In genomic region chr12:83375015-83375831, GRCm38 (mm10) we compare ENCODE assay signal across 9 mouse cellular contexts.
DNase-seq lines count a peak whose midpoint lies in the region; ATAC-seq and TF ChIP-seq lines count a peak whose summit lies in the region.
"Had no signal": no experiment of that assay in that cellular context is flagged by ENCODE, and none has a peak within 500 bp of the region (broad histone marks: within the 10 kb centered on the region; RNA-seq: fewer than 3 reads in every experiment).

No protein-coding gene starts in this region.

- H3K27me3 ChIP-seq in MEL (ENCODE audit: control insufficient read depth in 1 of 2, insufficient read depth in 2 of 2, low read length in 2 of 2) = no peaks in the 10 kb centered on the region
- H3K27me3 ChIP-seq: Patski had no signal

- no peak for TF ChIP-seq POLR2A in MEL (IDR thresholded peaks at IDR 0.05; ENCODE audit: control insufficient read depth in 1 of 2, insufficient read depth in 1 of 2, low read depth in 1 of 2, low read length in 2 of 2, poor library complexity in 1 of 2)

- peak; percentile 98 for TF ChIP-seq EP300 in MEL (IDR thresholded peaks at IDR 0.05; ENCODE audit: low read depth in 1 of 2, low read length in 2 of 2)

- intact Hi-C loops in heart, postnatal 10 days (cut with DNase I) = loop anchor here (2.0 kb wide), 1 partner anchor 36 kb away; no protein-coding TSS in a partner anchor
- intact Hi-C loops in left cerebral cortex, postnatal 25 days (cut with DNase I) = no loop called here

- peak; percentile 95 for ATAC-seq in megakaryocyte-erythroid progenitor cell, adult 5-6 weeks (replicated peaks; ENCODE audit: low FRiP score, low TSS enrichment, poor library complexity, severe bottlenecking)
- ATAC-seq: Patski had no signal

- no peak for TF ChIP-seq RAD21 in MEL (IDR thresholded peaks at IDR 0.05; ENCODE audit: low read depth, low read length)

- H3K4me3 ChIP-seq in MEL (ENCODE audit: control insufficient read depth in 1 of 2, insufficient read depth in 1 of 2, low read depth in 2 of 2, low read length in 2 of 2) = peak overlapping the region; percentile 2 to 45; a peak in 2 of 4 replicates

- no peak for TF ChIP-seq CTCF in MEL (IDR thresholded peaks at IDR 0.05 in 2 of 3, conservative IDR thresholded peaks at IDR 0.05 in 1 of 3; ENCODE audit: control insufficient read depth in 1 of 3, insufficient read depth in 1 of 3, low read depth in 2 of 3, low read length in 3 of 3, poor library complexity in 1 of 3, severe bottlenecking in 1 of 3)

- H3K9ac ChIP-seq in MEL (ENCODE audit: control insufficient read depth, low read depth, low read length, poor library complexity, severe bottlenecking) = peak overlapping the region; percentile 57

- DNase-seq in MEL (ENCODE audit: low read depth, low spot score) = peak; percentile 88
- DNase-seq in c-Kit-negative CD71-positive TER-119-positive erythroid progenitor cells, embryonic 14.5 days (ENCODE audit: low read depth, low spot score) = peak; percentile 62
- DNase-seq in heart, postnatal 10 days = peak; percentile 51 to 56
- DNase-seq in gastrocnemius, postnatal 25 days = no peak
- no peak for DNase-seq in retina, postnatal 1 day
- DNase-seq in cerebellum, postnatal 10 days = no peak
- no peak for DNase-seq in left cerebral cortex, postnatal 25 days (ENCODE audit: low spot score in 2 of 2)

- peaks cover 0 to 17% of the 10 kb centered on the region in 2 experiments; a peak in 2 of 4 replicates for H3K36me3 ChIP-seq in MEL (ENCODE audit: control insufficient read depth in 1 of 2, insufficient read depth in 2 of 2, low read length in 2 of 2)

- H3K27ac ChIP-seq in MEL (ENCODE audit: control insufficient read depth, low read depth, low read length) = peak overlapping the region; percentile 87

- H3K9me3 ChIP-seq in MEL (replicated peaks; ENCODE audit: insufficient read depth, low read length) = no peaks in the 10 kb centered on the region

- H3K79me2 ChIP-seq in MEL (ENCODE audit: control insufficient read depth, insufficient read depth, low read length, poor library complexity) = no peaks in the 10 kb centered on the region

- H3K4me1 ChIP-seq in MEL (ENCODE audit: control insufficient read depth in 1 of 2, insufficient read depth in 2 of 2, low read length in 2 of 2) = peaks cover 9 to 21% of the 10 kb centered on the region in 2 experiments

TF ChIP-seq in MEL, 35 proteins besides CTCF, POLR2A, EP300 and RAD21:
- 0 out of 2 replicates have a peak, but pooled peaks have one; percentile 16 for TF ChIP-seq MYC (IDR thresholded peaks at IDR 0.05; ENCODE audit: low read depth, low read length)
- TF ChIP-seq ZKSCAN1 (IDR thresholded peaks at IDR 0.05; ENCODE audit: low read depth, low read length) = no peak
- TF ChIP-seq MAZ (IDR thresholded peaks at IDR 0.05; ENCODE audit: low read depth, low read length) = peak; percentile 89; the same call in 1 of the 2 replicates
- TF ChIP-seq MEF2A (IDR thresholded peaks at IDR 0.05; ENCODE audit: extremely low read depth, insufficient replicate concordance, low read depth, low read length, poor library complexity, severe bottlenecking) = no peak
- peak; percentile 66; the same call in 1 of the 2 replicates for TF ChIP-seq MXI1 (IDR thresholded peaks at IDR 0.05; ENCODE audit: low read depth, low read length)
- TF ChIP-seq ETS1 (IDR thresholded peaks at IDR 0.05; ENCODE audit: low read depth, low read length) = peak; percentile 81
- TF ChIP-seq RCOR1 (IDR thresholded peaks at IDR 0.05; ENCODE audit: low read depth, low read length) = peak; percentile 54; the same call in 1 of the 2 replicates
- peak; percentile 94 for TF ChIP-seq GATA1 (IDR thresholded peaks at IDR 0.05; ENCODE audit: low read depth, low read length)
- no peak for TF ChIP-seq TBP (IDR thresholded peaks at IDR 0.05; ENCODE audit: low read depth, low read length)
- peak; percentile 70 for TF ChIP-seq SIN3A (IDR thresholded peaks at IDR 0.05; ENCODE audit: low read length)
- 0 out of 2 replicates have a peak, but pooled peaks have one; percentile 44 for TF ChIP-seq POLR2AphosphoS2 (IDR thresholded peaks at IDR 0.05; ENCODE audit: low read length)
- TF ChIP-seq MYB (IDR thresholded peaks at IDR 0.05; ENCODE audit: low read depth, low read length) = peak; percentile 84
- no peak for TF ChIP-seq POLR2AphosphoS5 (IDR thresholded peaks at IDR 0.05; ENCODE audit: borderline replicate concordance, low read depth, low read length)
- peak; percentile 66; the same call in 1 of the 2 replicates for TF ChIP-seq CHD1 (IDR thresholded peaks at IDR 0.05; ENCODE audit: low read depth, low read length)
- TF ChIP-seq ZC3H11A (IDR thresholded peaks at IDR 0.05; ENCODE audit: low read depth, low read length) = no peak
- TF ChIP-seq ELF1 (IDR thresholded peaks at IDR 0.05; ENCODE audit: low read depth, low read length) = peak; percentile 44; the same call in 1 of the 2 replicates
- no peak; the same call in 1 of the 2 replicates for TF ChIP-seq NELFE (IDR thresholded peaks at IDR 0.05; ENCODE audit: low read depth, low read length)
- TF ChIP-seq ZNF384 (IDR thresholded peaks at IDR 0.05; ENCODE audit: low read depth, low read length) = 0 out of 2 replicates have a peak, but pooled peaks have one; percentile 3
- TF ChIP-seq HCFC1 (IDR thresholded peaks at IDR 0.05; ENCODE audit: low read depth, low read length) = 0 out of 2 replicates have a peak, but pooled peaks have one; percentile 40
- no peak for TF ChIP-seq CHD2 (IDR thresholded peaks at IDR 0.05; ENCODE audit: low read length)
- no peak for TF ChIP-seq ZMIZ1 (IDR thresholded peaks at IDR 0.05; ENCODE audit: low read depth, low read length)
- TF ChIP-seq KAT2A (conservative IDR thresholded peaks at IDR 0.05; ENCODE audit: low read depth, low read length) = no peak
- TF ChIP-seq JUND (IDR thresholded peaks at IDR 0.05; ENCODE audit: low read depth, low read length) = no peak
- no peak for TF ChIP-seq NRF1 (IDR thresholded peaks at IDR 0.05; ENCODE audit: insufficient read depth, low read depth, low read length, poor library complexity, severe bottlenecking)
- peak; percentile 63; the same call in 1 of the 2 replicates for TF ChIP-seq USF1 (IDR thresholded peaks at IDR 0.05; ENCODE audit: low read depth, low read length)
- TF ChIP-seq TCF12 (IDR thresholded peaks at IDR 0.05; ENCODE audit: low read depth, low read length) = peak; percentile 98
- peak; percentile 18; the same call in 1 of the 2 replicates for TF ChIP-seq MAFK (IDR thresholded peaks at IDR 0.05; ENCODE audit: borderline replicate concordance, low read depth, low read length)
- no peak for TF ChIP-seq UBTF (IDR thresholded peaks at IDR 0.05; ENCODE audit: borderline replicate concordance, insufficient read depth, low read depth, low read length)
- TF ChIP-seq MAX (IDR thresholded peaks at IDR 0.05; ENCODE audit: low read length) = 0 out of 2 replicates have a peak, but pooled peaks have one; percentile 16
- no peak for TF ChIP-seq GABPA (IDR thresholded peaks at IDR 0.05; ENCODE audit: low read depth, low read length)
- TF ChIP-seq TAL1 (IDR thresholded peaks at IDR 0.05; ENCODE audit: low read length) = peak; percentile 97

Comparison
In these comparisons a context has a peak if more than half of its experiments do, and no peak if none do; other contexts are left out.
1. DNase-seq: peak in MEL (single experiment), c-Kit-negative CD71-positive TER-119-positive erythroid progenitor cells, embryonic 14.5 days (single experiment) and heart, postnatal 10 days (2 of 2); none in gastrocnemius, postnatal 25 days (single experiment), retina, postnatal 1 day (single experiment), cerebellum, postnatal 10 days (0 of 2) and left cerebral cortex, postnatal 25 days (0 of 2).